Mouse (Mus musculus) 416B (cell line): Measurements from ENCODE around the gene Mecom.

Source experiments
- DNase-seq: peaks from one replicate; pipeline ENCODE4 v3.0.0; 2011; ENCODE audit warnings: low read depth

Mecom gene

DNA sequence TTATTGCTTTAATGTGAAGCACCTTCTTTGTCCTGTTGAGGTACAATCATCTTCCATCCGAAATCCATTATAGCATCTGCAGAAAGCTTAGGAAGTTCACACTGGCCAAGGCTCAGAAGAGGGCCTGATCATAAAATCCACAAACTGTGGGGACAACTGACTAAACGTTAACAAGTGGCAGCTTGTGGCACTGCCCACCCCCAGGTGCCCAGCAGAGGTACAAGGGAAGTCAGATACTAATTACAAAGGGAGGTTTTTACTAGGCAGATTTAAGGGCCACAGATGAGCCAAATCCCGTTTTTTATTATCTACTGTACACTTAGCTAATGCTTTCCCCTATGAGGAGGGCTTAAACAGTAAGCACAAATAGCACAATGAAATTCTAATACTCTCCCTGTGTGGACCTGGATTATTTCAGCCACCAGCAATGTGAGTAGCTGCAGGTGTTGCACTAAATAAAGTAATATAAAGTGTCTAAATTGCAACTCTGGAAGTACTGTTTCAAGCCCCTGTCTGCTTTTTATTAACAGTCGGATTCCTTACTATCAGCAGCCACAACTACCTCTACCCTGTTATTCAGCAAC lies 443.2 kb downstream of the Mecom start:
- DNase-seq = no peak

DNA sequence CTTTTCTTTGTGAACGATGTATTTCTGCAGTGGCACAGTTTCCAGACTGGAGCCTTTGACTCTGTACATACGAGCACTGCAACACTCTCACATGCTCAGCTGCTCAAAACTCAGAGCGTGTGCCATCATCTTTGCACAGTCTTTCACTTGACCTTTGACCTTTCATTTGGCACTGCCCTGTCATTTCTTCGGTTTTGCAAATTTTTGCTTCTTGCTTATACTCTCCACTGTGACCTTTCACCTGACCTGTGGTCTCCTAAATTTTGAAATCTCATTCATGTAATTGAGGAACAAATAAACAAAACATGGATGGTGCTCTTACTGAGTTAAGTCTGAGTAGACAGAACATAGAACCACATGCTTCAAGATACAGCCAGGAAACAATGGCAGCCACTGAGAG lies 446.7 kb downstream of the Mecom start:
- no peak for DNase-seq

DNA sequence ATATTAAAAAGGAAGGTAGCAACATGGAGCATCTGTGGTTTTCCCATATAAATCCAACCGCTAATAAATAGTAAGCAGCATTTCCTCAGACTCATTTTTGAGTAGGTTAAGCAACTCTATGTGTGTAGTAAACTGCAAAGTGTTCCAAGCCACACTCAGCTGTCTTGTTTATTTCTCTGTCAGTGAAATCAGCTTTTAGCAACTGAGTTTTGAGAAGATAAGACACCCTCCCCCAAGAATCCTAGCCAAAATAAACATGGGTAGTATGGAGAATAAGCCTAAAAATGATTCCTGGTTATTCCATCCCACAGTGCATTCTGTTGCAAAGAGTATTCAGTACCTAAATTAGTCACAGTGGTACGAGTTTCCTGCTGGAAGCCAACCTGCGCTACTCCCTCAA lies 450.1 kb downstream of the Mecom start:
- DNase-seq = no peak

DNA sequence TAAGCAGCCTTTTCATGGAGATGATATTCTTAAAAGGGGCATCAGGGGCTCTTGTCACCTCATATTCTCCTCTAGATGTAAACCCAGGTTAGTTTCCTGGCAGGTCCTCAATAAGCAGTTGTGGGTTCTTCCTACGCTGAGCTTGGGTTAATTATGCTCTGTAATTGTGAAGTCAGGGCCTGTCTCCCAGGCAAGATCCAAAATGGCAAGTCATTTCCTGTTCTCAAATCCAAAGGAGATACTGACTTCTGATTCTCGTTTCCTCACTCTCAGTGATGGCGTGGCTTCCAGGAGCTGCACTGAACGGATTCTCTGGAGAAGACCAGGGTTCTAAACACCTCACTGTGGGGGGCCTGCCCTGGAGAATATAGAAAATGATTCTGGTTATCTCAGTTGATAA lies 450.7 kb downstream of the Mecom start:
- DNase-seq = peak; percentile 17

DNA sequence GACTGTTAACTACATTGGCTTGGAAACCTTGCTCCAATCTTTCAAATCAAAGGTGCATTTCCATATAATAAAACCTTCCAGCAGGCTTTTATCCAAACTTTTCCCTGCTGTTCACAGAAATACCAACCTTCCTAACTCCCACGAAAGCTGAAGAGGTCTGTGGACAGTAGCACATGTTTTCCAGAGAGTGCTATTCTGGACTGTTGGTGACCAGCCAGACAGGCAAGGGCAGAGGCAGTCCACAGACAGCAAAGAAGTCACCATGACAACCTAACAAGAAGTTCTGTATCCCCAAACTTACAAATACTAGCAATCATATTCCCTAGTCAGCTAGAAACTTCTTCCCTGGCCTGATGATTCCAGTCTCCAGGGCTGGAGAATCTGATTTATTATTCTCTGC lies 454.8 kb downstream of the Mecom start:
- no peak for DNase-seq

DNA sequence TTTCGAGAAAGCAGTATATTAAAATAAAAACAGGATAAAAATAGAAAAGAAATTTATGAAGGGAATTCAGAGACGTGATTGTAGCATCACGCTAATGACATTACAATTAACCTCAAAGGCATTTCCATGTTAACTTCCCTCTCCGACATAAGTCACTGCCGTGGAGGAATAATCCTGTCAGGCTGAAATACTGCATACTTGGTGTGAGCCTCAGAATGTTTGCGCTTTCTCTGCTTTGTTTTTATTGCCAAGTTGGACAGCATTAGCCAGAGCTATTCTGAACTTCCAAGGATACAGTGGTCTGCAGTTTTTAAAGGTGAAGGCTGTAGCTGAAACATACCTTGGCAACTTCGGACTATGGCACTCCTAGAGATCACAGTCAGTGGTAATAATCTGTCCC lies 455.3 kb downstream of the Mecom start:
- DNase-seq = no peak

DNA sequence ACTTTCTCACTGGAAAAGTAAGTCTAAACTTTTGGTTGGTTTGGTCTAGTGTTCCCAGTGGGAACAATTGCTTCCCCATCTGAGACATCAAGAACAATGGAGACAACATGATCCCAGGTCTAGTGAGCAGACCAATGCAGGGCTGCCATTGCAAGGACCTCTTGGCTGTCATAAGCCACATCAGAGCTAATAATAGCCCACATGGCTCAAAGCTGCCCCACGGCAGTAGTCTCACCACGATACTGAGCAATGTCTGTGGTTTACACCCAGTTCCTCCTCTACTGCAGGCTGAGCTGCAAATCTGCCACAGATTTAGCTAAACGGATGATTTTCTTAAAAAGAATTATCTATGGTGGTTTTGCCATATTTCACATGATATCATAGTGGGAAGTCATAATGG lies 455.9 kb downstream of the Mecom start:
- DNase-seq = peak; percentile 82

DNA sequence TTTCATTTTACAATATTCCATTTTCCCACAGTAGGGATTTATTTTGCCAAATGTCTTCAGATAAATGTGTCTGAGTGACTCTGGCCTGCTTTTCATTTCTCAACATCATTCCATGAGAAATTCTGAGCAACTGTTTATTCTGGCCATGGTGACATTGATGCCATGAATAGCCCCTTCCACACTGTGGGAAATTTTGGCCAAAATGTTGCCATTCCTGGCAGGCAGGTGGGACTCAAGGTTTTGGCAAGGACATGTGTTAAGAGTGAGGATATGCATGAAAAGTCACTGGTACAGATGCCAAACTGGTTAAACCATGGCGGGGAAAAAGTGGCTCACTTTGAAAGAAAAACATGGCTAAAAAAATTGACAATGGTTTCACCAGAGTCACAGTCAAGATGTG lies 456.4 kb downstream of the Mecom start:
- no peak for DNase-seq

DNA sequence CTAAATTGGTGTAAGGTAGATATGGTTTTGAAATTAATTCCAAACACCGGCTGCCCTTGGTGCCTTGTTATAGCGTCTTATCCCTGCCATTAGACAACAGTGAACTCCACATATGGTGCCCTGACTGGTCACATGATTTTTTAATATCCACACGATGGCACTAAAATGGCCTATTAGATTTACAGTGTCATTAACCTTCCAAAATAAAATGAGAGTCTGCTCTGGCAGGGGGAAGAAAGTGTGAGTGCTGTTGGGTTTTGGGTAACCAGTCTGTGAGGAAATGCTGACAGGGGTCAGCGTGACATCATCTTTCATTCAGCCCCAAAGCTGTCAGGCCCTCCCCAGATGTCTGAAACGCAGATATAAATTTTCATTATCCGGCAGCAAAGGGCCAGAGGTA lies 461.7 kb downstream of the Mecom start:
- DNase-seq = no peak

DNA sequence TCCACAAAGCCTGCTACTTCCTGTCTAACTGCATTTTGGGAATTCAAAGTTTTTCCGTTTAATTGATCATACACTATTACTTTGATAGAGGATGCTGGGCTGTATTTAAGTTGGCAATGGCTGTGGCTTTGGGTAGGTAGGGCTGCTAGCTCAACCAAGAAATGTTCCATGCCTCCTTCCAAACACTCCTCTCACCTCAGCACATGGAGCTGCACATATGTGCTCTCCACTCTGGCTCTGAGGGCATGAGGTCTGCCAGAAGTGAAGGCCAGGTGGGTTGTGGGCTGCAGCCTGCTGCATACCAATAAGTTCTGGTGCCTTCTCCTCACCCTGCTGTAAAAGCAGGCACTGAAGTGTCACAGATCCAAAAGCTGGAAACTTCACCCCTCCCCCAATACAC lies 464.0 kb downstream of the Mecom start:
- DNase-seq = no peak

DNA sequence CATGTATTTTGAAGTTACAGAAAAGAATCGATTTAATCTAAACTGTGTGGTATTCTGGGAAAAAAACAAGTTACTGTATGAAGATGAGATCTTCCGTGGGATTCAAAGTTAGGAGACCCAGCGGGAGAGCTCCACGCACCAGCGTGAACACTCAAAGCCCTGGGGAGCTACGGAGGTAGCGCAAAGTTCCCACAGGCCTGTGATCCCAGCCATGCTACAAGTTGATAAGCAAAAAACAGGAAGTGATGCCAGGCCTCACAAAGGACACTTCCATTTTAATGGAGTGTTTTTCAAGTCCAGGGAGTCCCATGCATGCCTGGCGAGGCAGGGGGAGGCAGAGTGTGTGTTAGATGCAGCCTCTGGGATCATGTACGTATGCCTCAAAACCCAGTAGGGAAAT lies 464.5 kb downstream of the Mecom start:
- DNase-seq = no peak

DNA sequence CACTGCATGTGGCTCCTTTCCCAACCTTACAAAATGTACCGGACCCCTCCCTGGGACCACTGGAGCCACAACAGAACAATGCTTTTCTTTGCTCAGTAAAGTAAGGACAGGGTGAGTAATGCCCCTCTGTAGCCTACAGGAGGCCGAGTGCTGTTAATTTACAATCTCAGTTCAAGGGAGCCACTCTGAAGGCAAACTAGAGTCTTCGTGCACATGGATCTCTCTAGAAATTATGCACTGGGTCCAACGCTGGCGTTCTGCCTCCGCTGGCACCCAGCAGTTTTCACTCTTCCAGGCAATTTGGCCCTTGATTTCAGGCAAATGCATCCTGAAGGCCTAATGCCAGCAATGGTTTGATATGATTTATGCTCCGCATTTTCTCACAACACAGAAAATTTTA lies 467.0 kb downstream of the Mecom start:
- DNase-seq = no peak

DNA sequence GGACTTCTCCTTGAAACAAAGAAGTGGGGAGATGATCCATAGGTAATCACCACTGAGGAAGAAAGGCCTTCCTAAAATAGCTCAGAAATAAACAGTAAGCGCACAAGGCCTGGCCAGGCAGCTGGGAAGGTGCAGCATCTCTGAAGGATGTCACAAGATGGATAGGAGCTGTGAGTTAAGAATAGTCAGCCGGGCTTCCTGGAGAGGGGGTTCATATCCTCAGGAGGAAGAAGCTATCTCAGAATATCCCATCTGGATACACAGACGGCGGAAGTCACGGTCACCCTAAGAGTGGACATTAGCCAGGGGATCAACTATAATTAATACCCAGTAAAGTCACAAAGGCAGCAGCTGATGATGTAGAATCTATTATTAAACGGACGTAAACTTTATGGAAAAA lies 471.3 kb downstream of the Mecom start:
- no peak for DNase-seq

DNA sequence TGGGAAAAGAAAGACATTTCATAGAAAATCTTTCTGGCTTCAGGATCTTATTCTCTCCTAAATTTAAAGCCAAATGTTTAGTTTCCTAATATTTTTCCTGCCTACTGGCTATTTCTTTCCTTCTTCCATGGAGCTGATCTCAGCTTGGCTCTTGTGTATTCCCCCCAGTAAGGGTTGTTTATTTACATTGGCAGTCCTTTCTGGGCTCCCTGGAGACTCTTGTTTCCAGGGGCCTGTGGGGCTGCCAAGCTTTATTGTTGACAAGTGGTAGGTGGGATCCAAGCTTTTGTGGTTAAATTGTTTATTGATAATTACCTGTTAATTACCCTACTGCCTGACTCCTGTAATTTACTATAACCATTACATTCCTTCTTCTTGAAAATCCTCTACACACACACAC lies 476.5 kb downstream of the Mecom start:
- no peak for DNase-seq

DNA sequence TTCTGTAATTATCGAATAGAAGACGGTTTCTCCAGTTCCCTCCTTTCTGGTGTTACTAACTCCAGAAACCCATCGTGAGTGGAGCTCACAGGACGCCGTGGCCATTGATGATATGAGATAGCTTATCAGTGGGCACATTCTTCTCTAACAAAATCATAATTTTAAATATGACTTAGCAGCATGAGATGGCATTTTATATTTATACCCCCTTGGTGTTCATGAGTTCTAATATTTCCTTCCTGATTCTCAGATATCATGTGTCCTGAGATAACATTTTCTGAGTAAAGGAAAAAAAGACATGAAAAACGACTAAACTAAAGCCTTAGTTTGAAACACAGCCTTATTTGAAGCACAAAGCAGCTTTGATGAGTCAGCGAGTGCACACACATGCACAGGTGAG lies 481.3 kb downstream of the Mecom start:
- DNase-seq = peak; percentile 73

DNA sequence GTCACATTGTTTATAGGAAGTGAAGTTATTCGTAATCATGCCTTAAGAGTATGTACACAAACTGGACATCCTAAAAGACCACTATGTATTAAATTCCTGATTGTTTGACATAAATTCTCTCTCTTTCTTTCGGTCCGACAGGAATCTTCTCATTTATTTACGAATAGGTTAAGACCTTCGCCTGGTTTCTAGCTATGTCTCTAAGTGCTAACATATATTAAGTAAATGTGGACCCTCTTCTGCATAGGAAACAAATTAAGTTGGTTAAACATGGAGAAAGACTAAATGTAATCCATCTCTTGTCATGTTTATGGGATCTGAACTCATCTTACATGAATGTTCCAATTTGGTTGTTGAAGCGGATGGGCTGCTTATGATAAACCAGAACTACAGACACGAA lies 487.8 kb downstream of the Mecom start:
- DNase-seq = no peak

DNA sequence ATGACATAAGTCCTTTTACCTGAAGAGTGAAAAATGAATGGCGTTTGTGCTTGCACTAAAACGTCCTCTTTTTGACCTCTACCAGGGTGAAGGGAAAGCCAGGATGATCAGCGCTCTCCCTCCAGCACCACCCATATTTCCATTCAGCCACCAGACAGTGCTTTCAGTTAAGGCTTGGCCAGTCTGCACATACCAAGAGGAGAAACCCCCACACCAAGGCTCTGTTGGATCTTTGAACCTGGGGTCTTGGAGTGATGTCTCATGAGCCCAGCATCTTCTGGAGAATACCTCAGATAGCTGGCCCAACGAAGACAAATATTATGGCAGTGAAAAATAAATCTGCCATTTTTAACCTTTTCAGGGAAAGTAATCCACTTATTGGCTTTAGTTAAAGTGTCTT lies 488.2 kb downstream of the Mecom start:
- no peak for DNase-seq

DNA sequence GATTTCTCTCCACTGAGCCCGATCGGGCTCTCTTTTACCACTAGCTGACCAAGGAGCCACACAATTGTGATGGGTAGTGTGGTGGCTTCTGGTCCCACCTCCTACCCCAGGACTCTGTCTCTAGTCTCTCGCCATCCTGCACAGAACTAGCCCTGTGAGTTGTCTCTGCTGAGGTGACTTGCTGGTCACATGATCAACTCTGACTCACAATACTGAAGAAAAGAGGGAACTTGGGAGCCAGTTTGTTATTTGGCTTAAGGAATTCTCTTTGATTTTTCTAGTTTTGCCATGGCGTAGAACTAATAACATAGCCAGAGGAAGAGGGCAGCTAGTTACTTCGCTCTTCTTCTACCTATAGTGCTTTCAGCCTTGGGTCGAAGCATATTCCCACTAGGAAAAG lies 496.5 kb downstream of the Mecom start:
- DNase-seq = no peak

DNA sequence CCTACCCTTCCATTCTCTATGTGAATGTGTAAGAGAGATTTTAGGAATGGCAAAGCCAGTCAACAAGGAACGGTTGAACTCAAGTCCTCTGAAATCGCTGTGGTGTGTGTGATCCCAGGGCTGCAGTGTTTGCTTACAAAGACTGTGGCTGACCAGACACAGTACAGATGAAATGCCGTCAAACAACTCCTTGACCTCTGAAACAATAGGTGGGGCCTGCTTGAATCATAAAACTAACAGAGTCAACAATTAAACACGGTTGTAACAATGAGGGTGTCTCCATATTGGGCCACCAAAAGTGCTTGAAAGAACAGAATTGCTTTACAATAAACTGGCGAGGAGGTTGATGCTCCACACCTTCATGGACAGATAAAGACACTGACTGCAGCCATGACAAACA lies 497.0 kb downstream of the Mecom start:
- DNase-seq = no peak

DNA sequence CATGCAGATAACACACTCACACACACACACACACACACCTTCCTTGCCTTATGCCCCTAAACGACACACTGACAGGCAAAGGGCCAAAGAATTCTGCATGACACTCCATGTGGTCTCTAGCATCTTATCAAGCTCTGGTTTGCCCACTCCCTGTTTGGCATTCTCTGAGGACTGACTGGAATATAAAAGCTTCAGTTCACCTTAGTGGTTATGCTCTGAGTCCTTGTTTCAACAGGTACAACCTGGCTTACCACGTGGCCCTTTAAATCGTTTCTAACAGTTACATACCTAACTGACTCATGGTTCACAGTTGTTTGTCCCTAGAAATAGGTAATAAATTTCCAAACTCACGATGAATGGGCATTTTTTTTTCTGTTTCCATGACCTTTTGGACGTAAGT lies 499.0 kb downstream of the Mecom start:
- no peak for DNase-seq

DNA sequence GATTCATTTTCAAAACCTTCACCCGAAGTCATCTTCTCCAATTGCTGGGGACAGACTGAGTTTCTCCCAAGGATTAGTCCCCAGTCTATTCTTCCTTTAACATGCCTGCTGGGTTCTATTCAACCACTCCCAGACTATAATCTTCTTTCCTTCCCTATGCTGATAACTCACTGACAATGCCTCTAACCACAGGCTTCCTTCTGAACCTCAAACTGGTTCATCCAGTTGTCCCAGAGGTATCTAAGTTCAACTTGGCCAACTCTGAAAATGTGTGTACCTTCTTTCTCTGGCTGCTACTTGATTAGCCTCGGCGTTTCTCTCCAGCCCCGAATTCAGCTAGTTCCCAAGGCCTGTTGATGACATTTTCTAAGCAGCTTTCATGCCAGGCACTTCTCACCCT lies 499.7 kb downstream of the Mecom start:
- DNase-seq = peak; percentile 3

DNA sequence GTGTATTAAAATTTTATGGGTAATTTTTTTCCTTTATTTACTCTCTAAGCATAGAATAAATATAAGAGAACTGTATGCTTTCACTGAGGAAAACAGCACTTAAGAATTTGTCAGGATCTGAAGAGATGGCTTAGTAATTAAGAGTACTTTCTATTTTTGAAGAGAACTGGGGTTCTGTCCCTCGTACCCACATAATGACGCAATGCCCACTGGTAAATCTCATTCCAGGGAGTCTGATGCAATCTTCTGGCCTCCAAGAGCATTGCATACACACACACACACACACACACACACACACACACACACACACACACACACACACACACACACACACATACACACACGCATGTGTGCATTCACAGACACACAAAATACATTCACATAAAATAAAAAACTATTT lies 504.3 kb downstream of the Mecom start:
- peak; percentile 67 for DNase-seq

DNA sequence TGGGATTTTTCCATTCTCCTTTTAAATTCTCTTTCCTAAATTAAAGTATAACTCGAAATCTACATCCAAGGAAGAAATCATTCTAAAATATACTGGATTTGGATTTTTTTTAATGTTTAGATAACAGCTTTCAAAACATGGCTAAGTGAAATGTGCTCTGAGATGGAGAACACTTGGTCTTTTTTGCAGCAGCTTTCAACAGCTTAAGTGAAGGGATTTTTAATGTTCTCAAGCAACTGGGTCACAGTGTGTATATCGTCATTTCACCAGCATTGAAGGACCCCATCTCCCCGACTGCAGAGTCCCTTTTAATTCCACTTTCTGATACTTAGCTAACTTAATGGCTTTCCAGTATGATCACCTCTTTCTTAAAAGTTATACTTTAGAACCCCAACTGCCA lies 509.3 kb downstream of the Mecom start:
- DNase-seq = no peak

DNA sequence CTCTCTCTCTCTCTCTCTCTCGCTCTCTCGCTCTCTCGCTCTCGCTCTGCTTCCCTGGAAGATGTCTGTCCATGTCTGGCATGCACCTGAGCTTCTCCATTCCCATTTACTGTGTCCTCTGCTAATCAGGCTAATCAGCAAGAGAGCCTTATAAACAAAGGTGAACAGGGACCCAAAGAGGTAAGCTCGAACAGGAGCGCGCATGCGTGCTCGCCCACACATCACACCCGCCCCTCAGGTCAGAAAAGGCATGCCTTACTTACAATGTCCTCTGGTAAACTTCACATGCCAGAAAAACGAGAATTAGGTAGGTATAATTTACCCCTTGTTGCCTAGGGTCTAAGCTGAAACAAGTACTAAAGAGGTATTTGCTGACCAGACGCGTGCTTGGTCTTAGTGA lies 527.8 kb downstream of the Mecom start:
- DNase-seq = no peak

DNA sequence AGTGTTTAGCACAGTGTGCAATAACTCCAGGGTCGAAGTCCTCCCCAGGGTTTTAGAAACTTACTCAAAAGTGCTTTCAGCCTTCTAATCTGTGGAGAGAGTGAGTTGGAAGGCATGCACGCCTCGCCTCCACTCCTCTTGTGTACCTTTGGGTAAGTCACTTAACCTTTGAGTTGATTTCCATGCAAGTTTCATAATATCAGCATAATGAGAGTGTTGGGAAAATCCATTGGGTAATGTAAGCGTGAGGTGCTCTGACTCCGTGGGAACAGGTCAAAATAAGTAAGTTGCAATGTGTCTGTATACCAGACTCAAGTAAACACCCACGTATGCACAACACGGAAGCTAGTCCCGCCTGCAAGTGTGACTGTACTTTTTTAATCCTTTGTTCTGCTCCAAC lies 528.4 kb downstream of the Mecom start:
- no peak for DNase-seq
